Mouse (Mus musculus): ENCODE measurements around the gene Crxos. TPM values are rescaled to one million over a fixed set of nuclear protein-coding genes. Genes with fewer than 3 reads are reported as not detected.
"Not testable (repeated sequence)": the region's sequence is repeated elsewhere in the genome, so short reads cannot be mapped to it uniquely, and the experiment has no call there.

The Crxos gene
- polyA plus RNA-seq, 1 experiment from 2014 or later, result not detected

GRCm38 (mm10) chr7:15907971-15908590, 25.7 kb downstream of the Crxos start:
- Histone ChIP-seq H3K36me3 (no peaks in the 10 kb centered on the region), H3K4me1 (replicated peaks) (no peaks in the 10 kb centered on the region), H3K9ac (no peak overlapping the region), H3K4me2 (no peak overlapping the region), H3K4me3 (no peak overlapping the region), H3K27ac (replicated peaks) (no peak overlapping the region), H3K9me3 (no peaks in the 10 kb centered on the region), H3K27me3 (no peaks in the 10 kb centered on the region)
- ATAC-seq (ENCODE audit: low read depth), result no peak
- WGBS, result 88% methylated on average over 8 of the region's 8 CpGs

DNA sequence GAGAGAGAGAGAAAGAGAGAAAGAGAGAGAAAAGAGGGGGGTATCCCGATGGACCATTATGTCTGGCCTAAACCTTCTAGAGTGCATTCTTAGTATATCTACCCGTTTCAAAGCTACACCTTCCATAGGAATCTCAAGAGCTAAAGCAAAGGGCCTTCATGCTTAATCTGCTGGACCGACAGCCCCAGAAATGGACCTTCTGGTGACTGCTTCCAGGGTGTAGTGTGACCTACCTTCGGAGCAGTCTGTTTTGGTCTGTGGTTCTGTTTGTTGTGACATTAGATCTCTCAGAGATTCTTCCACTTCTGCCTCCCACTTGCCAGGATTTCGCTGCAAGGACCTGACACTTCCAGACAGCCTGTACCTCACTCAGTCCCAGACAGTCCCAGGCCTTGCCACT, 28.1 kb downstream of the Crxos start:
- no peaks in the 10 kb centered on the region for H3K27me3 ChIP-seq
- no peak overlapping the region for H3K4me3 ChIP-seq
- no peaks in the 10 kb centered on the region for H3K4me1 ChIP-seq (replicated peaks)
- H3K4me2 ChIP-seq, result no peak overlapping the region
- H3K36me3 ChIP-seq, result no peaks in the 10 kb centered on the region
- no peak for ATAC-seq (ENCODE audit: low read depth)
- H3K27ac ChIP-seq (replicated peaks), result no peak overlapping the region
- 84% methylated on average over 5 of the region's 5 CpGs for WGBS
- H3K9me3 ChIP-seq, result no peaks in the 10 kb centered on the region
- no peak overlapping the region for H3K9ac ChIP-seq

DNA sequence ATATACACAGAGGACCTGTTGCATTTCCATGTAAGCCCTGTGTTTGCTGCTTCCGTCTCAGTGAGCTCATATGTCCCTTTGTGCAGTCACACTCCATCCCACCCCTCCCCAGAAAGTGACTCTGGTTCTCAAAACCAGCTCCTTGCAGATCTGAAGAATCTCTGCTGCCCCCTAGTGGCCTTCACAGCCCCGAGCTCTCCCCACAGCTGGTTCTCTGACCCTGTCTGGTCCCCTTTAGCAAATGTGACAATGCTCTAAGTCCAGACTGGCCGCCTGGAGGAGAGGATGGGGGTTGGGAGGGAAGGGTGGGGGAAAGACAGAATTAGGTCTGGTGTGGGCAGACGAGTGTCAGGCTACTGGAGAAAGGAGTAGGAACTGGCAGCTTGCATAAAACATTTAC, 29.8 kb downstream of the Crxos start:
- H3K4me3 ChIP-seq, result no peak overlapping the region
- no peaks in the 10 kb centered on the region for H3K27me3 ChIP-seq
- H3K9ac ChIP-seq, result no peak overlapping the region
- no peaks in the 10 kb centered on the region for H3K9me3 ChIP-seq
- peak; percentile 58; the same call in 1 of the 2 replicates for ATAC-seq (ENCODE audit: low read depth)
- H3K4me2 ChIP-seq, result no peak overlapping the region
- H3K36me3 ChIP-seq, result peaks cover 12% of the 10 kb centered on the region
- WGBS, result 3% methylated on average over 4 of the region's 4 CpGs
- no peak overlapping the region for H3K27ac ChIP-seq (replicated peaks)
- no peaks in the 10 kb centered on the region for H3K4me1 ChIP-seq (replicated peaks)

DNA sequence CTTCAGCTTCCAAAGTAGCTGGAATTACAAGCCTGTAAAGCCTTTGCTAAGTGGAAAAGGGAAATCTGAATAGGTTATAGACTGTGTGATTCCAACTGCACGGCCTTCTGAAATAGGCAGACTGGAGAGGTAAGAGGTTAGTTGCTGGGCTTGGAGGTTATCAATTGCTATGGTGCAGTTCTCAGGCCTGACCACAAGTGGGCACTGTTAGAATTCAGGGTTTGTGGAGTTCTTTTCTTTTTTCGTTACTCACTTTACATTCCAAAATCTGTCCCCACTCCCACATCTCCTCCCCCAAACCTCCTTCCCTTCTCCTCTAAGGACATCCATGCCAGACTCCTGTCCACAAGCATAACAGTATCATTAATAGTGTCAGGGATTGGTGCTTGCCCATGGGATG, 31.8 kb downstream of the Crxos start:
- Histone ChIP-seq H3K4me3 (no peak overlapping the region), H3K9me3 (no peaks in the 10 kb centered on the region), H3K27me3 (no peaks in the 10 kb centered on the region), H3K4me1 (replicated peaks) (no peaks in the 10 kb centered on the region), H3K36me3 (peaks cover 29% of the 10 kb centered on the region), H3K4me2 (no peak overlapping the region), H3K27ac (replicated peaks) (no peak overlapping the region), H3K9ac (no peak overlapping the region)
- ATAC-seq (ENCODE audit: low read depth), result no peak
- WGBS, result 53% methylated on average over 2 of the region's 2 CpGs

- H3K36me3 ChIP-seq, result peaks cover 34% of the 10 kb centered on the region
- WGBS, result 81% methylated on average over 2 of the region's 2 CpGs
- no peak for ATAC-seq (ENCODE audit: low read depth)
- H3K9ac ChIP-seq, result no peak overlapping the region
- no peak overlapping the region for H3K4me2 ChIP-seq
- no peak overlapping the region for H3K4me3 ChIP-seq
- H3K27ac ChIP-seq (replicated peaks), result no peak overlapping the region
- no peaks in the 10 kb centered on the region for H3K27me3 ChIP-seq
- H3K4me1 ChIP-seq (replicated peaks), result peaks cover 3% of the 10 kb centered on the region
- H3K9me3 ChIP-seq, result no peaks in the 10 kb centered on the region
Measured at GRCm38 (mm10) chr7:15914751-15915150, 32.3 kb downstream of the Crxos start.

- not testable (repeated sequence) for H3K4me2 ChIP-seq; H3K27ac ChIP-seq (replicated peaks); H3K4me3 ChIP-seq; H3K27me3 ChIP-seq; H3K9ac ChIP-seq; ATAC-seq (ENCODE audit: low read depth); H3K9me3 ChIP-seq
- peaks cover 13% of the 10 kb centered on the region for H3K4me1 ChIP-seq (replicated peaks)
- WGBS, result 93% methylated on average over 4 of the region's 4 CpGs
- H3K36me3 ChIP-seq, result peaks cover 40% of the 10 kb centered on the region
Measured at GRCm38 (mm10) chr7:15915695-15916094, 33.3 kb downstream of the Crxos start.

DNA sequence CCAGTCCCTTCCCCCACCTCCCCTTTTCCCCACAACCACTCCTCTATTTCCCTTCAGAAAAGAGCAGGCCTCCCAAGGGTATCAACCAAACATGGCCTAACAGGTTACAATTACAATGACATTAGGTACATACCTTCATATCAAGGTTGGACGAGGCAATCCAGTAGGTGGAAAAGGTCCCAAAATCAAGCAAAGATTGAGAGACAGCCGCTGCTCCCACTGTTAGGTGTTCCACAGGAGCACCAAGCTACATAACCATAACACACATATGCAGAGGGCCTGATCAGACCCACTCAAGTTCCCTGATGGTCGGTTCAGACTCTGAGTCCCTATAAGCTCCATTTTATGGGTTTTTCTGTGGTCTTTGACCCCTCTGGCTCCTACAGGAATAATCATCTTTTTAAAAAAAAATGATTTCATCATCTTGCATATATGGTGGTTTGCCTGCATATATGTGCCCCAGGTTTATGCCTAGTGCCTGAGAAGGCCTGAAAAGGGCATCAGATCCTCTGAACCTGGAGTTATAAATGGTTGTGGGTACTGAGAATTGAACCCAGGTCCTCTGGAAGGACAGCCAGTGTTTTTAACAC, 33.8 kb downstream of the Crxos start:
- no peaks in the 10 kb centered on the region for H3K27me3 ChIP-seq
- no peaks in the 10 kb centered on the region for H3K9me3 ChIP-seq
- no peak overlapping the region for H3K9ac ChIP-seq
- H3K4me1 ChIP-seq (replicated peaks), result peaks cover 18% of the 10 kb centered on the region
- H3K4me2 ChIP-seq, result no peak overlapping the region
- no peak overlapping the region for H3K27ac ChIP-seq (replicated peaks)
- no peak overlapping the region for H3K4me3 ChIP-seq
- H3K36me3 ChIP-seq, result peaks cover 40% of the 10 kb centered on the region
- ATAC-seq (ENCODE audit: low read depth), result no peak
- 89% methylated on average over 3 of the region's 3 CpGs for WGBS

- 88% methylated on average over 4 of the region's 4 CpGs for WGBS
- peaks cover 22% of the 10 kb centered on the region for H3K4me1 ChIP-seq (replicated peaks)
- no peak overlapping the region for H3K9ac ChIP-seq
- no peak overlapping the region for H3K4me2 ChIP-seq
- no peak overlapping the region for H3K4me3 ChIP-seq
- H3K9me3 ChIP-seq, result no peaks in the 10 kb centered on the region
- H3K36me3 ChIP-seq, result peaks cover 40% of the 10 kb centered on the region
- no peak overlapping the region for H3K27ac ChIP-seq (replicated peaks)
- no peak for ATAC-seq (ENCODE audit: low read depth)
- H3K27me3 ChIP-seq, result no peaks in the 10 kb centered on the region
Measured at GRCm38 (mm10) chr7:15916996-15917395, 34.6 kb downstream of the Crxos start.

DNA sequence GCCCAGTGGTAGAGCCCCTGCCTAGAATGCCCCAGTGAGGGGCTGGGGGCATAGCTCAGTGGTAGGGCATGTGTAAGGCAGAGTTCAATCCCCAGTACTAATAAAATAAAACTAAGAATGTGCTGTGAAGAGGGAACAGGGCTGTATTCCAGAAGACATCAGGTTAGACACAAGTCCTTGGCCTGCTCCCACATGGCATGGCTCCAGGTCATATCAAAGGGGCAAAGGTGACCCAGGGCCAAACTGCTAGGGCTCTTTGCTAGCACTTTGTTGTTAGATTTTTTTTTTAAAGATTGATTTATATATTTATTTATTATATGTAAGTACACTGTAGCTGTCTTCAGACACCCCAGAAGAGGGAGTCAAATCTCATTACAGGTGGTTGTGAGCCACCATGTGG, 36.0 kb downstream of the Crxos start:
- no peaks in the 10 kb centered on the region for H3K9me3 ChIP-seq
- no peaks in the 10 kb centered on the region for H3K27me3 ChIP-seq
- H3K27ac ChIP-seq (replicated peaks), result no peak overlapping the region
- no peak overlapping the region for H3K4me3 ChIP-seq
- H3K36me3 ChIP-seq, result peaks cover 40% of the 10 kb centered on the region
- peaks cover 28% of the 10 kb centered on the region for H3K4me1 ChIP-seq (replicated peaks)
- ATAC-seq (ENCODE audit: low read depth), result no peak
- H3K9ac ChIP-seq, result no peak overlapping the region
- no peak overlapping the region for H3K4me2 ChIP-seq

GRCm38 (mm10) chr7:15919947-15920346, 37.5 kb downstream of the Crxos start:
- H3K4me1 ChIP-seq (replicated peaks), result peaks cover 28% of the 10 kb centered on the region
- H3K4me2 ChIP-seq, result peak overlapping the region; percentile 77
- no peaks in the 10 kb centered on the region for H3K27me3 ChIP-seq
- ATAC-seq (ENCODE audit: low read depth), result no peak
- peak overlapping the region; percentile 82 for H3K4me3 ChIP-seq
- no peak overlapping the region for H3K9ac ChIP-seq
- H3K9me3 ChIP-seq, result no peaks in the 10 kb centered on the region
- no peak overlapping the region for H3K27ac ChIP-seq (replicated peaks)
- H3K36me3 ChIP-seq, result peaks cover 40% of the 10 kb centered on the region
- WGBS, result 93% methylated on average over 9 of the region's 9 CpGs

- ATAC-seq (ENCODE audit: low read depth), result no peak
- Histone ChIP-seq H3K9ac (peak overlapping the region; percentile 90), H3K36me3 (peaks cover 40% of the 10 kb centered on the region), H3K9me3 (no peaks in the 10 kb centered on the region), H3K4me2 (peak overlapping the region; percentile 77), H3K27ac (replicated peaks) (no peak overlapping the region), H3K4me1 (replicated peaks) (peaks cover 28% of the 10 kb centered on the region), H3K27me3 (no peaks in the 10 kb centered on the region), H3K4me3 (peak overlapping the region; percentile 82)
- 88% methylated on average over 6 of the region's 6 CpGs for WGBS
Measured at GRCm38 (mm10) chr7:15920645-15921190, 38.3 kb downstream of the Crxos start.

DNA sequence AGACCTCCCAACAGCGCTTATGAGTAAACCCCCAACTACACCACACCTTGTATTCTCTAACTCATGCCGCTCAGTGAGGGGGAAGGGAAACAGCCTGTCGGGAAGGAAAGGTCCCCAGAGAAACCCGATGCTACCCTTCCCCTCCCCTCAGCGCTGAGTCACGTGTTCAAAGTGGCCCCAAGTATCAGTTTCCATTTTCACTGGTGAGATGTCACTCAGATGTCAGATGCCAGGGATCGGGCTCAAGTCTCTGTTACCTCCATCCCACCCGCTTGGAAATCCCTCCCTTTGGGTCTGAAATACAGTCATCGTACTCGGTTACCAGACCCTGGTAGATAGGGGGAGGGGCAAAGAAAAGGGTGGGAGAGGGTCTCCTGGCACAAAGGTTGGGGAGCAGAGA, 39.4 kb downstream of the Crxos start:
- under 1% methylated on average over 10 of the region's 10 CpGs for WGBS
- peak; percentile 66 for ATAC-seq (ENCODE audit: low read depth)

More for the DNA sequence above, 39.4 kb downstream of the Crxos start:
- Histone ChIP-seq H3K36me3 (peaks cover 32% of the 10 kb centered on the region), H3K4me2 (peak overlapping the region; percentile 77), H3K27me3 (no peaks in the 10 kb centered on the region), H3K27ac (replicated peaks) (peak overlapping the region; percentile 87), H3K9me3 (no peaks in the 10 kb centered on the region), H3K4me3 (peak overlapping the region; percentile 82), H3K9ac (peak overlapping the region; percentile 90), H3K4me1 (replicated peaks) (peaks cover 28% of the 10 kb centered on the region)
